Mouse (Mus musculus): ENCODE results near the gene Atp6v0b. TPM values are rescaled to one million over a fixed set of nuclear protein-coding genes. Genes with fewer than 3 reads are reported as not detected.

Gene Atp6v0b
- polyA plus RNA-seq, 1 experiment from 2014 or later: 239 TPM

GRCm38 (mm10) chr4:117867000-117867399 lies 20.1 kb downstream of the Atp6v0b start:
- no peak overlapping the region for H3K9ac ChIP-seq
- H3K27me3 ChIP-seq (replicated peaks): no peaks in the 10 kb centered on the region
- 68% methylated on average over 6 of the region's 6 CpGs for WGBS
- no peak overlapping the region for H3K27ac ChIP-seq
- no peak for ATAC-seq
- H3K9me3 ChIP-seq: no peaks in the 10 kb centered on the region
- H3K36me3 ChIP-seq: no peaks in the 10 kb centered on the region
- H3K4me2 ChIP-seq (replicated peaks): no peak overlapping the region
- no peak overlapping the region for H3K4me3 ChIP-seq (replicated peaks)
- H3K4me1 ChIP-seq (replicated peaks): peaks cover 17% of the 10 kb centered on the region

DNA sequence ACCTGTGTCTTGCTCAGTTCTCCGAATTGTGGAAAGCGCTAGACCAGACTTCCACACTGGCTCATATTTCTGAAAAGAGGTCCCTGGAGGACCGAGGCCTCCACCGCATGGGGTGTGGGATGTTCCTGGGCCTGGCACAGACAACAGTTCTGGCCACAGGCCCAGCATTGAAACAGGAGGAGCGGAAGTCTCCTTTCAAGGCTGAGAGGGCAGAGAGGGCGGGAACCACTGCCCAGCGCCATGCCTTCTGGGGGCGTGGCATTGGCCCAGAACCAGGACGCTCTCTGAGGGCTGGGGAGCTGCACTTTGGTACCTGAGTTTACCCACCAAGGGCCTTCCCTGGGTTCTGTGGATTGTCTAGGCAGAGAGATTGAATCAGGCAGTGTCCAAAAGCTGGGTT lies 21.1 kb downstream of the Atp6v0b start:
- peak; percentile 45 for ATAC-seq
- H3K36me3 ChIP-seq: no peaks in the 10 kb centered on the region
- no peaks in the 10 kb centered on the region for H3K9me3 ChIP-seq
- H3K4me1 ChIP-seq (replicated peaks): peaks cover 19% of the 10 kb centered on the region; the same call in 1 of the 2 replicates
- no peak overlapping the region for H3K4me2 ChIP-seq (replicated peaks)
- no peak overlapping the region for H3K4me3 ChIP-seq (replicated peaks)
- H3K27me3 ChIP-seq (replicated peaks): no peaks in the 10 kb centered on the region
- H3K27ac ChIP-seq: 0 out of 2 replicates have a peak overlapping the region, but pooled peaks have one; percentile 9
- WGBS: 58% methylated on average over 9 of the region's 9 CpGs
- no peak overlapping the region for H3K9ac ChIP-seq

- no peak overlapping the region for H3K27ac ChIP-seq
- H3K4me3 ChIP-seq (replicated peaks): no peak overlapping the region
- no peaks in the 10 kb centered on the region for H3K27me3 ChIP-seq (replicated peaks)
- H3K9me3 ChIP-seq: no peaks in the 10 kb centered on the region
- peaks cover 23% of the 10 kb centered on the region; the same call in 1 of the 2 replicates for H3K4me1 ChIP-seq (replicated peaks)
- no peaks in the 10 kb centered on the region for H3K36me3 ChIP-seq
- no peak overlapping the region for H3K4me2 ChIP-seq (replicated peaks)
- WGBS: 51% methylated on average over 4 of the region's 4 CpGs
- no peak overlapping the region for H3K9ac ChIP-seq
- peak; percentile 18; the same call in 1 of the 2 replicates for ATAC-seq
Observed at GRCm38 (mm10) chr4:117862823-117863222, 24.3 kb downstream of the Atp6v0b start.

DNA sequence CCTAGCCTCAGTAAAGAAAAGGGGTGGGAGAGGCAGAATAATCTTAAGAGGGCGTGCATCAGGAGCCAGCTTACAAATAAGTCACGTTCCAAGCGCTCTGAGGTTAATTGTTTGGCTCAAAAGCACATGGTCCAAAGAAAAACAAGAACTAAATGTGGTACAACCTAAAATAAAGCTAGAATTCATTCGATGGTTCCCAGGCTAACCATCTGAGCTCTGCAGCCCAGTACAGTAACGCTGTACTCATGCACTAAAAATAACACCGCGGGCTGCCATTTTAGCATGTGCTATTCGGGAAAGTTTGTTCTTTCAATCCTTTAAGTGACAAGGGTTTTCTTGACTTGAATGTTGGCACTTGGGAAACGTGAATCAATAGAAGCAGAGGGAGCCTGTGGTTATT lies 26.6 kb downstream of the Atp6v0b start:
- Histone ChIP-seq H3K36me3 (0 out of 2 replicates have a peak, but pooled peaks cover 2% of the 10 kb centered on the region), H3K9me3 (no peaks in the 10 kb centered on the region), H3K9ac (no peak overlapping the region), H3K27me3 (replicated peaks) (no peaks in the 10 kb centered on the region), H3K4me3 (replicated peaks) (no peak overlapping the region), H3K27ac (no peak overlapping the region), H3K4me1 (replicated peaks) (0 out of 2 replicates have a peak, but pooled peaks cover 12% of the 10 kb centered on the region), H3K4me2 (replicated peaks) (no peak overlapping the region)
- WGBS: 87% methylated on average over 9 of the region's 9 CpGs
- ATAC-seq: no peak

GRCm38 (mm10) chr4:117858794-117859193 lies 28.3 kb downstream of the Atp6v0b start:
- H3K9me3 ChIP-seq: no peaks in the 10 kb centered on the region
- H3K4me2 ChIP-seq (replicated peaks): no peak overlapping the region
- WGBS: 72% methylated on average over 3 of the region's 3 CpGs
- H3K4me3 ChIP-seq (replicated peaks): no peak overlapping the region
- 0 out of 2 replicates have a peak, but pooled peaks cover 12% of the 10 kb centered on the region for H3K4me1 ChIP-seq (replicated peaks)
- 0 out of 2 replicates have a peak, but pooled peaks cover 2% of the 10 kb centered on the region for H3K36me3 ChIP-seq
- ATAC-seq: 0 out of 2 replicates have a peak, but pooled peaks have one; percentile 39
- H3K9ac ChIP-seq: no peak overlapping the region
- no peaks in the 10 kb centered on the region for H3K27me3 ChIP-seq (replicated peaks)
- H3K27ac ChIP-seq: no peak overlapping the region

GRCm38 (mm10) chr4:117855146-117855545 lies 32.0 kb downstream of the Atp6v0b start:
- no peak for ATAC-seq
- Histone ChIP-seq H3K27me3 (replicated peaks) (no peaks in the 10 kb centered on the region), H3K4me3 (replicated peaks) (no peak overlapping the region), H3K36me3 (0 out of 2 replicates have a peak, but pooled peaks cover 2% of the 10 kb centered on the region), H3K4me2 (replicated peaks) (no peak overlapping the region), H3K9ac (no peak overlapping the region), H3K27ac (no peak overlapping the region), H3K4me1 (replicated peaks) (0 out of 2 replicates have a peak, but pooled peaks cover 8% of the 10 kb centered on the region), H3K9me3 (no peaks in the 10 kb centered on the region)
- 83% methylated on average over 9 of the region's 9 CpGs for WGBS

DNA sequence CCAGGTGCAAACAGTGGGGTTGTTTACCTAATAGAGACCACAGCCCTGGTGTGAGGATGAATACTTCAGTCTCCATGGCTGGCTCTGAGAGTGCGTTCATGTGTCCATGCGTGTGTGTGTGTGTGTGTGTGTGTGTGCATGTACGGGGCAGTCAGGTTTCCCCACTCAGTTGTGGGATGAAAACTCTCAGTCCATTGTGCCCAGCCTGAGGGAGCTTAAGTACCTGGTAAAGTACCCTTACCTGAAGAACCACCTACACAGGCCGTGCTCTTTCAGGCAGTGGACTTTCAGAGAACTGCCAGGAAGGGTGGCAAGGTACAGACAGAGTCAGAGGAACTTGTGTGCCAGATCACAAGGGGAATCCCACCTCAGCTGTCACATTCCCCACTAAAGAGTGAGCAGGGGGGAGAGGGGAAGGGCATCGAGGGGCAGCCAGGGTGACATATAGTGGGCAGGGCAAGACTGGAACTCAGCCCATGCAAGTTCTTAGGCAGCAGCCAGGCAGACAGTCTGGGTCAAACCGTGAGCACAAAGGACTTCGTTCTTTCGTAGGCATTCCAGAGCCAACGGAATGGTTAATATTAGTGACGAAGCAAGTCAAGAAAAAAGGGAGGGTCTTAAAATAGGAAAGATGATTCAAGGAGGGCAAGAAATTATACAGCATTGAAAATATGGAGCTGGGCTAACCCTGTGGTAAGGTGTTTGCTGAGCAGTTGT lies 34.8 kb downstream of the Atp6v0b start:
- Histone ChIP-seq H3K4me2 (replicated peaks) (no peak overlapping the region), H3K9ac (no peak overlapping the region), H3K27me3 (replicated peaks) (no peaks in the 10 kb centered on the region), H3K9me3 (no peaks in the 10 kb centered on the region), H3K4me3 (replicated peaks) (no peak overlapping the region), H3K36me3 (0 out of 2 replicates have a peak, but pooled peaks cover 2% of the 10 kb centered on the region), H3K27ac (no peak overlapping the region), H3K4me1 (replicated peaks) (0 out of 2 replicates have a peak, but pooled peaks cover 2% of the 10 kb centered on the region)
- ATAC-seq: no peak
- WGBS: 82% methylated on average over 10 of the region's 10 CpGs

DNA sequence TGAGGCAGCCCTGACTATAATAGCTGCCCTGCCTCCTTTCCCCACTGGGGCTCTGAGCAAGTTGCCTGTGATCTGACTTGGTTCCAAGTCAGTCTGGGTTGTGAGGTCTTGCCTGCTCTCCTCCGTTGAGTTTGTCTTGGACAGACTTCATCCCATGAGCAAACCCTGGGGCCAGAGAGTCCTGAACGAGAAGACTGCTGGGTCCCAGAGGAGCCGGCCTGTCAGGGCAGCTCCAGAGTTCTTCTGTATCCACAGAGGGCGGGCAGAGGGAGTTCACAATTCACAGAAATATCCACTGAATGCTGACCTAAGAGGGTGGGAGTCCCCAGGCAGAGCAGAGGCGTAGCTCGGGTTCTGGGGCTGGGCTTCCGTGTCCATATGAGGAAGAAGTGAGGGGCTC lies 36.3 kb downstream of the Atp6v0b start:
- no peak for ATAC-seq

DNA sequence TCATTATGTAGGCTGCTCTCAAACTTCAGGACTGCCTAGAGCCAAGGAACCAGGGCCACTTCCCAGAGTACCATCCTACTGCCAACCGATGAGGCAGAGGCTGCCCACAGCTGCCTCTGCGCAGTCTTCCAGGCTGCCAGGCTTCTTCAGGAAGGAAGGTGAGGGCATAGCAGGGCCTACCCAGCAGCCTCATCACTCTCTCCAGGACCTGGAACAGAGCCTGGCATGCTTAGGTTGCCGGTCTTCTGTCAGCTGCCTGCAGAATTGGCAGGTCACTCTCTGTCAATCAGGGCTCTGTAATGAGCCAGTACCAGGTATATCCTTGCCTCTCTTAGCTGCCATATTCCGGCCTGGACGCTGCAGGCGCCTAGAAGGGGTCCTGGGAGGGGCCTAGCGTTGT lies 37.0 kb downstream of the Atp6v0b start:
- no peak overlapping the region for H3K27ac ChIP-seq
- no peaks in the 10 kb centered on the region for H3K36me3 ChIP-seq
- H3K4me2 ChIP-seq (replicated peaks): no peak overlapping the region
- 0 out of 2 replicates have a peak, but pooled peaks cover 2% of the 10 kb centered on the region for H3K4me1 ChIP-seq (replicated peaks)
- H3K9me3 ChIP-seq: no peaks in the 10 kb centered on the region
- H3K27me3 ChIP-seq (replicated peaks): no peaks in the 10 kb centered on the region
- H3K4me3 ChIP-seq (replicated peaks): no peak overlapping the region
- WGBS: 85% methylated on average over 7 of the region's 7 CpGs
- ATAC-seq: no peak
- H3K9ac ChIP-seq: no peak overlapping the region

More for the DNA sequence above, 36.3 kb downstream of the Atp6v0b start:
- Histone ChIP-seq H3K36me3 (no peaks in the 10 kb centered on the region), H3K9ac (no peak overlapping the region), H3K27ac (no peak overlapping the region), H3K4me3 (replicated peaks) (no peak overlapping the region), H3K4me1 (replicated peaks) (0 out of 2 replicates have a peak, but pooled peaks cover 2% of the 10 kb centered on the region), H3K27me3 (replicated peaks) (no peaks in the 10 kb centered on the region), H3K4me2 (replicated peaks) (no peak overlapping the region), H3K9me3 (no peaks in the 10 kb centered on the region)
- 76% methylated on average over 7 of the region's 7 CpGs for WGBS

DNA sequence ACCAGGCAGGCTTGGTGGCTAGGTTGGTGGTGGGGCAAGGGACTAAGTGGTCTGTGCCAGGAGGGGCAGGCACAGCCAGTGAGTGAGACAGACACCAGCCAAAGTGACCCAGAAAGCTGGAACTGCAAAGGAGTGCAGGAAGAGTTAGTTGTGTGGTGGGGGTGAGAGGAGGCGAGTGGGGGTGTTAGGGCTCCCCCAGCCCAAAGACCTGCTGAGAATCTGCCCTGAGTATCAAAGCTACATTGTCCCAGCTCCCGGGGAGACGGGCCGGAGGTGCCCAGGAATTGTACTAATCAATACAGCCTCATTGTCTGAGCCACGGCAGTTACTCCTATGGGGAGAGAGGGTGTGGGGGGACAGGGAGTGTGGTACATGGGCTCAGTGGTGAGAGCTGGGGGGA lies 37.6 kb downstream of the Atp6v0b start:
- H3K4me2 ChIP-seq (replicated peaks): no peak overlapping the region
- H3K27ac ChIP-seq: no peak overlapping the region
- no peaks in the 10 kb centered on the region for H3K36me3 ChIP-seq
- H3K27me3 ChIP-seq (replicated peaks): no peaks in the 10 kb centered on the region
- H3K9ac ChIP-seq: no peak overlapping the region
- no peaks in the 10 kb centered on the region for H3K9me3 ChIP-seq
- 67% methylated on average over 5 of the region's 5 CpGs for whole genome bisulfite sequencing
- H3K4me3 ChIP-seq (replicated peaks): no peak overlapping the region
- H3K4me1 ChIP-seq (replicated peaks): 0 out of 2 replicates have a peak, but pooled peaks cover 2% of the 10 kb centered on the region
- ATAC-seq: no peak

DNA sequence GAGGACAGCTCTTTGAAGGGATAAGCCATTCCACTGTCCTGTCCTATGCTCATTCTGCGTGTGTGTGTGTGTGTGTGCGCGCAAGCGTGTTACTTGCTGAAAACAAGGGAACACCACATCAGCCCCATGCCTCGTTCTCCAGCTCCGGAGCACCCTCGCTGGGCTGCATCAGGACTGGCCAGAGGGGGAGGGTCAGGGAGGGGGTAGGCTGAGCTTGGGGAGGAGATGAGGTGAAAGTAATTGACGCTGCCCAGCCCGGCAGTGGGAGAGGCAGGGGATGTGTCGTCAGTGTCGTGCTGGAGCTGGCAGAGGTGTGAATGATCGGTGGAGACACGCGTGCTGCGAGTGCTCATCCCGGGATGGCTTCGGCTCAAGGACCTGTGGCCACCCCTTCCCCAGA lies 38.1 kb downstream of the Atp6v0b start:
- Histone ChIP-seq H3K9ac (no peak overlapping the region), H3K4me3 (replicated peaks) (no peak overlapping the region), H3K27me3 (replicated peaks) (no peaks in the 10 kb centered on the region), H3K27ac (no peak overlapping the region), H3K4me2 (replicated peaks) (no peak overlapping the region), H3K9me3 (no peaks in the 10 kb centered on the region), H3K4me1 (replicated peaks) (0 out of 2 replicates have a peak, but pooled peaks cover 2% of the 10 kb centered on the region), H3K36me3 (no peaks in the 10 kb centered on the region)
- WGBS: 63% methylated on average over 17 of the region's 17 CpGs
- ATAC-seq: no peak

DNA sequence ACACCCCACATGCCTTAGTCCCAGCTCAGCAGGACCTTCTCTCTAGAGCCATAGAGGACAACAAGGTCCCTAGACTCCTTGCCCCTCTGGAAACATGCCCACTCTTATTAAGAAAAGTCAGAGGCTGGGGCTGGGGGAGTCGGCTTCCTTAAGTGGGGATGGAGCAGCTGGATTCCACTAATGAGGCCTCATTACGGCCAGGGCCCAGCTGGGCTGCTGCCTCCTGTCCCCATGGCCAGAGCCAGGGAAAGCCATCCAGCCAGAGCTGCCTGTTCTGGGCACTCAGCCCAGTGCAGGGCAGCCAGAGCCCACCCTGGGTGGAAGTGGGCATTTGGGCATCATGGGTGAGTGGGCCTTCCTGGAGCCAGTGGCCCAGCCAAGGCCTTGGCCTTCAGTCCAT lies 40.1 kb downstream of the Atp6v0b start:
- Histone ChIP-seq H3K4me1 (replicated peaks) (0 out of 2 replicates have a peak, but pooled peaks cover 2% of the 10 kb centered on the region), H3K4me2 (replicated peaks) (no peak overlapping the region), H3K27me3 (replicated peaks) (no peaks in the 10 kb centered on the region), H3K9me3 (no peaks in the 10 kb centered on the region), H3K9ac (no peak overlapping the region), H3K36me3 (no peaks in the 10 kb centered on the region), H3K27ac (0 out of 2 replicates have a peak overlapping the region, but pooled peaks have one; percentile 15), H3K4me3 (replicated peaks) (no peak overlapping the region)
- 44% methylated on average over 2 of the region's 2 CpGs for WGBS
- ATAC-seq: no peak

All from intestine, embryonic 15.5 days (tissue).